Mouse (Mus musculus) testis, adult 2 months (tissue): ENCODE results near the gene Ercc4.

ENCODE experiments used
- CTCF ChIP-seq: fragments of 200-500 bp; IDR thresholded peaks from 2 replicates; pipeline ENCODE4 v1.5.1; 2012; ENCODE audit warnings: low read depth, mild to moderate bottlenecking, inconsistent platforms, low read length, moderate library complexity; ENCODE audit not compliant: control insufficient read depth, insufficient read depth, insufficient replicate concordance
- POLR2A ChIP-seq: fragments of 200-500 bp; IDR thresholded peaks from 2 replicates; pipeline ENCODE4 v1.6.1; 2012; ENCODE audit warnings: low read depth, mild to moderate bottlenecking, inconsistent platforms, low read length, moderate library complexity; ENCODE audit not compliant: control insufficient read depth

DNA sequence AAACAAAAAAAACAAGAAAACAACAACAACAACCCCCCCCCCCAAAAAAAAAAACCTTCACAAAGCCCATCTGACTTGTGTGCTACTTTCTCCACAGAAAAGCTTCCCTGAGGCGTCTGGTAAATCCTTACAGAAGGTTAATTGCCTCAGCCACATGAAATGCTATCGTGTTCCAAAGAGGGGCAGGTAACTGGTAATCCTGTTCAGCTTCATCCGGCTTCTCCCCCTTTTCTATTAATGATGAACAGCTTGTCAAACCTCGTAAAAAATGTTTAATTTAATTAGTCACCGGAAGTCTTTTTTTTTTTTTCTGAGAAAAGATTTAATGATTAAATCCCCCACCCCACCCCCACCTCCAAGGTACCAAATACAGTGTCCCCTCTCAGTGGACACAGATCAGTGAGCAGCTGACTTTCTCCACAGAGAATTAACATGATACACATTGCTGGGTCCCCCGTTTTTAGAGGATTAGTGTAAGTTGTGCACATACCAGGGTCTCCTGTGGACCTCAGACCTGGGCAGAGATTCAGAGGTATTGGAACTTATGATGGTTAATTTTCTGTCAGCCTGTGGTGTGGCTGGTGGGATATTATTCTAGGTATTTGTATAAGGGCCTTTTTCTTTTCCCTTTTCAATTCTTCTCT is 26.2 kb upstream of the Ercc4 start:
- no peak for TF ChIP-seq CTCF
- TF ChIP-seq POLR2A, result no peak
